Mouse (Mus musculus) naive thymus-derived CD4-positive, alpha-beta T cell, adult 5 months (primary cell): ENCODE results near the gene P2ry1. TPM values are rescaled to one million over a fixed set of nuclear protein-coding genes. Genes with fewer than 3 reads are reported as not detected.

Experiments used
- polyA plus RNA-seq: library from polyadenylated mRNA; unstranded; fragments of 100-300 nt; shearing (Covaris generic); gene quantifications from one replicate; pipeline ENCODE4 v1.2.1, GENCODE M21; 2017

P2ry1 gene
- polyA plus RNA-seq: not detected

DNA sequence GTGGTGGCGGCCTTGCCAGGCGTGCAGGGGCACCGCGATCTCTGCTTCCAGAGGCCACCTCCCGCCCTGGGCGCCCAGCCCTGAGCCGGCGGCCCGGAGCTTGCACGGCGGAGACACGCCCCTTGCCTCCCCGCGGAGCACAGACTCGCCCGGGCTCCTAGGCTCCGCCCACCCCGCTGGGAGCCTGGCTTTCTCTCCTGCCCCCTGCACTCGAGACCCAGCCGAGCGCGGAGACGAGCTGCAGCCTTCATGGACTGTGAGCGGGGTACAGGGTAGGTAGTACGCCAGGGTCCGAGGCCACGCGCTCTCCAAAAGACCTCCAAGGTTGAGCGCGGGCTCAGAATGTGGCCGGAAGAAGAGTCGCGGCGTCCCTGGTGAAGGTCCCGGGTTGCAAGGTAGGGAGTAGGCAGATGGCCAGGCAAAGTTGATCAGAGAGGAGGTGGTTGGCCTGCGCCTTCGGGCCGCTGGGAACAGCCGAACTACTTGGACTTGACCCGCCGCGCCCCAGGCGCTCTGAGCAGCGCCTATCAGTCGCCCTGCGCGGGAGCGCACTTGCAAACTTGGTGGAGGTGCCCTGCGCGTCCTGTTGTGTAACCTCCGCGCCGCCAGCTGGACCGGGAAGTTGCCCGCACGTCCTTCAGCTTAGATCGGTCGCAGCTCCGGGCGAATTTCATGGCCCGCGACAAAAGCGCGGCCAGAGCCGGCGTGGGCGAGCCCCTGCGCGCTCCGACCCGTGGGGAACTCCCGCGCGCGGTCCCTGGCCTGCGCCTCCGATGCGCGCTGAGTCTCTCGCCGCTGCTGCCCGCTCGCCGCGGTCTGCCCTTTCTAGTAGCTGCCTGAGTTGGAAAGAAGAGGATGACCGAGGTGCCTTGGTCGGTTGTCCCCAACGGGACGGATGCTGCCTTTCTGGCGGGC, at the start of gene P2ry1:
Gene P2ry1 (plus strand): TSS at position 209 of the 915 bp plus-strand sequence.

